Mouse (Mus musculus): ENCODE measurements around the gene Kcnb1. TPM values are rescaled to one million over a fixed set of nuclear protein-coding genes. Genes with fewer than 3 reads are reported as not detected.
A peak's percentile ranks its signal among the peaks of the same experiment; 100 is the strongest.

Kcnb1 gene
- polyA plus RNA-seq, 1 experiment, result 1.3 TPM

GRCm38 (mm10) chr2:167078486-167078885, 111.5 kb downstream of the Kcnb1 start:
- Histone ChIP-seq H3K4me3 (ENCODE audit: extremely low read depth, insufficient read depth, insufficient read length) (no peak overlapping the region), H3K27me3 (ENCODE audit: control insufficient read depth, insufficient read depth, low read length) (no peaks in the 10 kb centered on the region), H3K36me3 (ENCODE audit: control insufficient read depth, insufficient read depth, low read length) (no peaks in the 10 kb centered on the region), H3K27ac (ENCODE audit: insufficient read depth, low read length) (no peak overlapping the region), H3K4me1 (ENCODE audit: control insufficient read depth, insufficient read depth, insufficient read length) (peaks cover 39% of the 10 kb centered on the region; the same call in 1 of the 2 replicates)
- WGBS, result 31% methylated on average over 7 of the region's 7 CpGs
- no peak for DNase-seq (ENCODE audit: low read depth in 1 of 2, low spot score in 2 of 2)
- TF ChIP-seq CTCF (IDR thresholded peaks at IDR 0.05; ENCODE audit: extremely low read depth, insufficient read depth, insufficient read length, insufficient replicate concordance) (no peak), POLR2A (IDR thresholded peaks at IDR 0.05; ENCODE audit: low read depth, low read length) (no peak)

DNA sequence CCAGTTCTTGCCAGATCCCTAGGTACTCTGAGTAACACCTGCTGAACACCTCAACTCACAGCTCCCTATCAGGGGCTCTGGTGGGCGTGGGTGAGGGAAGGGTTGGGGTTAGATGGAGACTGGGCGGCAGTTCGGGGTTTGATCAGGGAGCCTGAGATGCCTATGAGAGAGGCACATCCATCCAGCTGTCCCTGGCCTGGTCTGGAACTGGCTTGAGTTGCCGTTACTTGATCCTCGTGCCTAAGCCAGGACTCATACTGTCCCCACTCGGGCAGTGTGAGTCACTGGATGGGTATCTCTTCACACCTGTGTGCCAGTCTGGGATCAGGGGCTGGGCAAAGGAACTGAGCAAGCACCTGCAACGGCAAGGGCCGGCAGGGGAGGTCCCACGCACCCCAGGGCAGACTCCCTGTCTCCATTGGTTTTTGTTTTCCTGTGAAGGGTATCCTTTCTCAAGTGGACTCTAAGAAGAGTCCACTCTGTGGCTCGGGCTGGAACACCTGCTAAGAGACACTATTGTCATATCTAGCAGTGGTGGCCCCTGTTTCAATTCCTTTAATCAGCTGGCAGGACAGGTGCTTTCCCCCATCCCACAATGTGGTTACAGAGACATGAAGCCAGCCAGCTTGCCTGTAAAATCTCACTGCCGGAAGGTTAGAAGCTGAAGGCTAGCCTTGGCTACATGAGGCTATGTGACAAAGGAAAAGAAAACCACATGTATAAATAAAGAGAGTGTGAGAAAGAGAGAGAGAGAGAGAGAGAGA, 112.6 kb downstream of the Kcnb1 start:
- H3K27ac ChIP-seq (ENCODE audit: insufficient read depth, low read length), result no peak overlapping the region
- H3K27me3 ChIP-seq (ENCODE audit: control insufficient read depth, insufficient read depth, low read length), result no peaks in the 10 kb centered on the region
- no peak overlapping the region for H3K4me3 ChIP-seq (ENCODE audit: extremely low read depth, insufficient read depth, insufficient read length)
- DNase-seq (ENCODE audit: low read depth in 1 of 2, low spot score in 2 of 2), result no peak
- H3K4me1 ChIP-seq (ENCODE audit: control insufficient read depth, insufficient read depth, insufficient read length), result peaks cover 33% of the 10 kb centered on the region; the same call in 1 of the 2 replicates
- TF ChIP-seq POLR2A (IDR thresholded peaks at IDR 0.05; ENCODE audit: low read depth, low read length) (no peak), CTCF (IDR thresholded peaks at IDR 0.05; ENCODE audit: extremely low read depth, insufficient read depth, insufficient read length, insufficient replicate concordance) (no peak)
- H3K36me3 ChIP-seq (ENCODE audit: control insufficient read depth, insufficient read depth, low read length), result no peaks in the 10 kb centered on the region
- WGBS, result 85% methylated on average over 11 of the region's 11 CpGs

DNA sequence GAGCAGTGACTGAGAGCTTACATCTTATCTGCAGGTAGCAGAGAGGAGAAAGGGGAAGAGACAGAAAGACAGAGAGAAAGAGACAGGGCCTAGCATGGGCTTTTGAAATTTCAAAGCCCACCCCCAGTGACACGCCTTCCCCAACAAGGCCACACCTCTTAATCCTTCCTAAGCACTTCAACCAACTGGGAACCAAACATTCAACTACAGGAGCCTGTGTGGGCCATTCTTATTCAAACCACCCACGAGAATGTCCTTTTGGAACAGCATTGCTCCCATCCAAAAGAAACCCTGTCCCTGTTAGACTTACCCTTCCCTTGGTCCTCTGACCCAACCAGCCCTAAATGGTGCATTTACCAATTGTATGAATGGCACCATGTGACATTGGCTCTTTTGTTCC, 113.2 kb downstream of the Kcnb1 start:
- TF ChIP-seq POLR2A (IDR thresholded peaks at IDR 0.05; ENCODE audit: low read depth, low read length) (no peak), CTCF (IDR thresholded peaks at IDR 0.05; ENCODE audit: extremely low read depth, insufficient read depth, insufficient read length, insufficient replicate concordance) (no peak)
- Histone ChIP-seq H3K4me3 (ENCODE audit: extremely low read depth, insufficient read depth, insufficient read length) (no peak overlapping the region), H3K36me3 (ENCODE audit: control insufficient read depth, insufficient read depth, low read length) (no peaks in the 10 kb centered on the region), H3K27ac (ENCODE audit: insufficient read depth, low read length) (no peak overlapping the region), H3K27me3 (ENCODE audit: control insufficient read depth, insufficient read depth, low read length) (no peaks in the 10 kb centered on the region), H3K4me1 (ENCODE audit: control insufficient read depth, insufficient read depth, insufficient read length) (peaks cover 27% of the 10 kb centered on the region; the same call in 1 of the 2 replicates)
- 87% methylated on average over 2 of the region's 2 CpGs for WGBS
- no peak for DNase-seq (ENCODE audit: low read depth in 1 of 2, low spot score in 2 of 2)

- Histone ChIP-seq H3K4me1 (ENCODE audit: control insufficient read depth, insufficient read depth, insufficient read length) (peaks cover 23% of the 10 kb centered on the region; the same call in 1 of the 2 replicates), H3K36me3 (ENCODE audit: control insufficient read depth, insufficient read depth, low read length) (no peaks in the 10 kb centered on the region), H3K27ac (ENCODE audit: insufficient read depth, low read length) (no peak overlapping the region), H3K27me3 (ENCODE audit: control insufficient read depth, insufficient read depth, low read length) (no peaks in the 10 kb centered on the region), H3K4me3 (ENCODE audit: extremely low read depth, insufficient read depth, insufficient read length) (no peak overlapping the region)
- WGBS, result 95% methylated on average over 4 of the region's 4 CpGs
- DNase-seq (ENCODE audit: low read depth in 1 of 2, low spot score in 2 of 2), result no peak
- TF ChIP-seq POLR2A (IDR thresholded peaks at IDR 0.05; ENCODE audit: low read depth, low read length), result no peak
- TF ChIP-seq CTCF (IDR thresholded peaks at IDR 0.05; ENCODE audit: extremely low read depth, insufficient read depth, insufficient read length, insufficient replicate concordance), result no peak
Measured at GRCm38 (mm10) chr2:167076352-167076751, 113.6 kb downstream of the Kcnb1 start.

- Histone ChIP-seq H3K4me1 (ENCODE audit: control insufficient read depth, insufficient read depth, insufficient read length) (peaks cover 10% of the 10 kb centered on the region; the same call in 1 of the 2 replicates), H3K36me3 (ENCODE audit: control insufficient read depth, insufficient read depth, low read length) (no peaks in the 10 kb centered on the region), H3K27me3 (ENCODE audit: control insufficient read depth, insufficient read depth, low read length) (no peaks in the 10 kb centered on the region), H3K4me3 (ENCODE audit: extremely low read depth, insufficient read depth, insufficient read length) (no peak overlapping the region), H3K27ac (ENCODE audit: insufficient read depth, low read length) (no peak overlapping the region)
- DNase-seq (ENCODE audit: low read depth in 1 of 2, low spot score in 2 of 2), result no peak
- TF ChIP-seq POLR2A (IDR thresholded peaks at IDR 0.05; ENCODE audit: low read depth, low read length) (no peak), CTCF (IDR thresholded peaks at IDR 0.05; ENCODE audit: extremely low read depth, insufficient read depth, insufficient read length, insufficient replicate concordance) (no peak)
- WGBS, result 81% methylated on average over 5 of the region's 5 CpGs
Measured at GRCm38 (mm10) chr2:167074587-167074986, 115.4 kb downstream of the Kcnb1 start.

- peak overlapping the region; percentile 50 for H3K4me3 ChIP-seq (ENCODE audit: extremely low read depth, insufficient read depth, insufficient read length)
- no peak overlapping the region for H3K27ac ChIP-seq (ENCODE audit: insufficient read depth, low read length)
- DNase-seq (ENCODE audit: low read depth in 1 of 2, low spot score in 2 of 2), result peak; percentile 86 to 89
- no peak for TF ChIP-seq POLR2A (IDR thresholded peaks at IDR 0.05; ENCODE audit: low read depth, low read length)
- peak; percentile 100 for TF ChIP-seq CTCF (IDR thresholded peaks at IDR 0.05; ENCODE audit: extremely low read depth, insufficient read depth, insufficient read length, insufficient replicate concordance)
- no peaks in the 10 kb centered on the region for H3K36me3 ChIP-seq (ENCODE audit: control insufficient read depth, insufficient read depth, low read length)
- no peaks in the 10 kb centered on the region for H3K27me3 ChIP-seq (ENCODE audit: control insufficient read depth, insufficient read depth, low read length)
- 7% methylated on average over 22 of the region's 22 CpGs for WGBS
- H3K4me1 ChIP-seq (ENCODE audit: control insufficient read depth, insufficient read depth, insufficient read length), result peaks cover 8% of the 10 kb centered on the region; the same call in 1 of the 2 replicates
Measured at GRCm38 (mm10) chr2:167071641-167072601, 118.0 kb downstream of the Kcnb1 start.

Data from spleen, adult 2 months (tissue).